Mouse (Mus musculus) liver, embryonic 11.5 days (tissue): Measurements from ENCODE around the gene Pcnx2. TPM values are rescaled to one million over a fixed set of nuclear protein-coding genes. Genes with fewer than 3 reads are reported as not detected.

Source experiments
- ATAC-seq: fragments of 200-750 bp; cut with Nextera tagmentation; replicated peaks from 2 replicates; pipeline ENCODE4 v1.8.0; 2017; ENCODE audit warnings: moderate number of reproducible peaks, mild to moderate bottlenecking, moderate TSS enrichment, moderate library complexity; ENCODE audit not compliant: low FRiP score
- DNase-seq: peaks from one replicate; pipeline ENCODE4 v3.0.0-alpha.2; 2017; ENCODE audit warnings: low spot score
- H3K27ac ChIP-seq: fragments of 300-500 bp; sonication (generic); 2 replicates; pipeline ENCODE4 v1.5.1; 2014; ENCODE audit warnings: mild to moderate bottlenecking, low read depth, low read length, control low read depth
- H3K27me3 ChIP-seq: fragments of 300-500 bp; sonication (generic); replicated peaks from 2 replicates; pipeline ENCODE4 v1.6.1; 2014; ENCODE audit warnings: low read length, mixed read lengths; ENCODE audit not compliant: control insufficient read depth, insufficient read depth
- H3K36me3 ChIP-seq: fragments of 300-500 bp; sonication (generic); 2 replicates; pipeline ENCODE4 v1.6.1; 2014; ENCODE audit warnings: mild to moderate bottlenecking, low read length, moderate library complexity, mixed read lengths; ENCODE audit not compliant: control insufficient read depth, insufficient read depth
- H3K4me1 ChIP-seq: fragments of 300-500 bp; sonication (generic); replicated peaks from 2 replicates; pipeline ENCODE4 v1.6.1; 2014; ENCODE audit warnings: low read length, mixed read lengths; ENCODE audit not compliant: control insufficient read depth, insufficient read depth
- H3K4me2 ChIP-seq: fragments of 300-500 bp; sonication (generic); 2 replicates; pipeline ENCODE4 v1.6.1; 2014; ENCODE audit warnings: mild to moderate bottlenecking, control low read depth, moderate library complexity
- H3K4me3 ChIP-seq: fragments of 300-500 bp; sonication (generic); 2 replicates; pipeline ENCODE4 v1.5.1; 2014; ENCODE audit warnings: low read depth, low read length, control low read depth
- H3K9ac ChIP-seq: fragments of 300-500 bp; sonication (generic); 2 replicates; pipeline ENCODE4 v1.6.1; 2014; ENCODE audit warnings: low read depth, low read length, control low read depth
- H3K9me3 ChIP-seq: fragments of 300-500 bp; sonication (generic); 2 replicates; pipeline ENCODE4 v1.6.1; 2016; ENCODE audit warnings: low read length, inconsistent platforms, mixed read lengths; ENCODE audit not compliant: control insufficient read depth
- WGBS: fragments of 180-500 bp; shearing (Covaris S2); extraction: QIAGEN DNeasy Blood & Tissue Kit; methylation state at CpG from one replicate; pipeline ENCODE4 v1.1.7; 2014; 5-methylcytosine and 5-hydroxymethylcytosine counted together
- polyA plus RNA-seq: library from polyadenylated mRNA; unstranded; fragments of >200 nt; fragmentation: Nextera tagmentation; extraction: Ambion mirVana; gene quantifications from 2 replicates; pipeline ENCODE4 v1.2.1, GENCODE M21; 2014

The Pcnx2 gene
- polyA plus RNA-seq, 1 experiment from 2014 or later, result 0.67 TPM

- H3K9me3 ChIP-seq, result no peaks in the 10 kb centered on the region
- peaks cover 2% of the 10 kb centered on the region for H3K4me1 ChIP-seq
- WGBS, result 89% methylated on average over 4 of the region's 4 CpGs
- DNase-seq (no peak), ATAC-seq (no peak)
- H3K36me3 ChIP-seq, result no peaks in the 10 kb centered on the region
- no peak overlapping the region for H3K9ac ChIP-seq
- no peaks in the 10 kb centered on the region for H3K27me3 ChIP-seq
- H3K4me2 ChIP-seq, result no peak overlapping the region
- H3K27ac ChIP-seq, result no peak overlapping the region
- no peak overlapping the region for H3K4me3 ChIP-seq
These were observed 42.0 kb downstream of the Pcnx2 start for GRCm38 (mm10) chr8:125856160-125856559.

- DNase-seq, result no peak
- no peak overlapping the region for H3K4me2 ChIP-seq
- no peaks in the 10 kb centered on the region for H3K9me3 ChIP-seq
- H3K4me1 ChIP-seq, result peaks cover 2% of the 10 kb centered on the region
- H3K27me3 ChIP-seq, result no peaks in the 10 kb centered on the region
- no peak for ATAC-seq
- 74% methylated on average over 7 of the region's 7 CpGs for WGBS
- H3K4me3 ChIP-seq, result no peak overlapping the region
- H3K27ac ChIP-seq, result no peak overlapping the region
- no peak overlapping the region for H3K9ac ChIP-seq
- H3K36me3 ChIP-seq, result no peaks in the 10 kb centered on the region
These were observed 43.7 kb downstream of the Pcnx2 start for GRCm38 (mm10) chr8:125854379-125854778.

GRCm38 (mm10) chr8:125853300-125853699 lies 44.8 kb downstream of the Pcnx2 start:
- H3K4me2 ChIP-seq, result no peak overlapping the region
- 21% methylated on average over 5 of the region's 5 CpGs for WGBS
- no peaks in the 10 kb centered on the region for H3K9me3 ChIP-seq
- H3K4me3 ChIP-seq, result no peak overlapping the region
- peaks cover 2% of the 10 kb centered on the region for H3K4me1 ChIP-seq
- H3K27ac ChIP-seq, result no peak overlapping the region
- ATAC-seq (no peak), DNase-seq (no peak)
- H3K9ac ChIP-seq, result no peak overlapping the region
- no peaks in the 10 kb centered on the region for H3K27me3 ChIP-seq
- no peaks in the 10 kb centered on the region for H3K36me3 ChIP-seq

- Histone ChIP-seq H3K27ac (no peak overlapping the region), H3K27me3 (no peaks in the 10 kb centered on the region), H3K4me3 (no peak overlapping the region), H3K9me3 (no peaks in the 10 kb centered on the region), H3K9ac (no peak overlapping the region), H3K4me1 (no peaks in the 10 kb centered on the region; the same call in 1 of the 2 replicates), H3K36me3 (no peaks in the 10 kb centered on the region), H3K4me2 (no peak overlapping the region)
- ATAC-seq (no peak), DNase-seq (no peak)
- 54% methylated on average over 4 of the region's 4 CpGs for WGBS
These were observed 48.9 kb downstream of the Pcnx2 start for GRCm38 (mm10) chr8:125849181-125849580.

- Histone ChIP-seq H3K27ac (no peak overlapping the region), H3K27me3 (no peaks in the 10 kb centered on the region), H3K36me3 (no peaks in the 10 kb centered on the region), H3K9me3 (no peaks in the 10 kb centered on the region), H3K9ac (no peak overlapping the region), H3K4me1 (no peaks in the 10 kb centered on the region), H3K4me3 (no peak overlapping the region), H3K4me2 (no peak overlapping the region)
- 74% methylated on average over 12 of the region's 12 CpGs for WGBS
- ATAC-seq, result no peak
- DNase-seq, result no peak
These were observed 50.3 kb downstream of the Pcnx2 start for GRCm38 (mm10) chr8:125847842-125848241.

GRCm38 (mm10) chr8:125845281-125845680 lies 52.8 kb downstream of the Pcnx2 start:
- H3K4me2 ChIP-seq, result no peak overlapping the region
- H3K4me3 ChIP-seq, result no peak overlapping the region
- ATAC-seq, result no peak
- DNase-seq, result no peak
- H3K9ac ChIP-seq, result no peak overlapping the region
- H3K36me3 ChIP-seq, result no peaks in the 10 kb centered on the region
- H3K9me3 ChIP-seq, result no peaks in the 10 kb centered on the region
- H3K4me1 ChIP-seq, result peaks cover 7% of the 10 kb centered on the region; the same call in 1 of the 2 replicates
- no peak overlapping the region for H3K27ac ChIP-seq
- H3K27me3 ChIP-seq, result no peaks in the 10 kb centered on the region
- 87% methylated on average over 16 of the region's 16 CpGs for WGBS

- no peak for ATAC-seq
- 71% methylated on average over 15 of the region's 15 CpGs for WGBS
These were observed 54.8 kb downstream of the Pcnx2 start for GRCm38 (mm10) chr8:125843122-125843836.

GRCm38 (mm10) chr8:125842158-125842557 lies 56.0 kb downstream of the Pcnx2 start:
- Histone ChIP-seq H3K4me3 (no peak overlapping the region), H3K4me1 (peaks cover 7% of the 10 kb centered on the region; the same call in 1 of the 2 replicates), H3K27me3 (no peaks in the 10 kb centered on the region), H3K4me2 (no peak overlapping the region), H3K27ac (no peak overlapping the region), H3K9me3 (no peaks in the 10 kb centered on the region), H3K36me3 (no peaks in the 10 kb centered on the region), H3K9ac (no peak overlapping the region)
- DNase-seq (no peak), ATAC-seq (no peak)
- 36% methylated on average over 7 of the region's 7 CpGs for WGBS

More at GRCm38 (mm10) chr8:125843122-125843836, 54.8 kb downstream of the Pcnx2 start:
- H3K9me3 ChIP-seq, result no peaks in the 10 kb centered on the region
- DNase-seq, result no peak
- H3K4me2 ChIP-seq, result no peak overlapping the region
- H3K36me3 ChIP-seq, result no peaks in the 10 kb centered on the region
- H3K4me3 ChIP-seq, result no peak overlapping the region
- H3K4me1 ChIP-seq, result peaks cover 7% of the 10 kb centered on the region; the same call in 1 of the 2 replicates
- no peak overlapping the region for H3K27ac ChIP-seq
- H3K9ac ChIP-seq, result no peak overlapping the region
- H3K27me3 ChIP-seq, result no peaks in the 10 kb centered on the region

- Histone ChIP-seq H3K36me3 (no peaks in the 10 kb centered on the region), H3K27me3 (0 out of 2 replicates have a peak, but pooled peaks cover 3% of the 10 kb centered on the region), H3K4me1 (peaks cover 17% of the 10 kb centered on the region), H3K9ac (no peak overlapping the region), H3K4me3 (no peak overlapping the region), H3K9me3 (no peaks in the 10 kb centered on the region), H3K4me2 (no peak overlapping the region), H3K27ac (no peak overlapping the region)
- DNase-seq, result no peak
- 25% methylated on average over 2 of the region's 2 CpGs for WGBS
- no peak for ATAC-seq
These were observed 73.4 kb downstream of the Pcnx2 start for GRCm38 (mm10) chr8:125824688-125825087.
